Mouse (Mus musculus): Measurements from ENCODE around the gene Phtf2. TPM values are rescaled to one million over a fixed set of nuclear protein-coding genes. Genes with fewer than 3 reads are reported as not detected.
A peak's percentile ranks its signal among the peaks of the same experiment; 100 is the strongest.
"Not testable (repeated sequence)": the region's sequence is repeated elsewhere in the genome, so short reads cannot be mapped to it uniquely, and the experiment has no call there.

Phtf2 gene
- total RNA-seq, 1 experiment, result 44.9 TPM

DNA sequence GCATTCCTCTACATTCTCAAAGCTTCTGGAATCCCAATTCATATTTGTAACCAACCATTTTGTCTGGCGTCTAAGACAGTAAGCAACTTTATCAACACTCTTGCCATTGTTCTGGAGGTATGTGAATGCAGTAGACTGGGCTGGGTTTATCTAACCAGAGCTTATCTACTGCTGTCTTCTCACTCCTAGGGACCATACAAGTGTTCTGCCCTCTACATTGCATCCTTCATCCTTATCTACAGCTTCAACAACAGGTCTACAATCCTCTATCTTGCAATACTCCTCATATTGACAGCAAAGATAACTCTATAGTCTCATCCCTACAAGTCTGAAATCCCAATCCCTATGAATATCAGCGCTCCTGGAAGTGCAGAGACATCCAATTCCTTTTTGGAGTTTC is 66.8 kb downstream of the Phtf2 start:
- DNase-seq (ENCODE audit: low read depth, low spot score), result no peak
- Histone ChIP-seq H3K9ac (ENCODE audit: insufficient read depth, low read depth, low read length, poor library complexity, severe bottlenecking) (no peak overlapping the region), H3K36me3 (ENCODE audit: control insufficient read depth, insufficient read depth, low read length, poor library complexity, severe bottlenecking) (no peaks in the 10 kb centered on the region), H3K27ac (ENCODE audit: insufficient read depth, low read depth, low read length, poor library complexity, severe bottlenecking) (no peak overlapping the region), H3K4me3 (ENCODE audit: insufficient read depth in 1 of 2, low read depth in 1 of 2, low read length in 2 of 2, poor library complexity in 1 of 2, severe bottlenecking in 1 of 2) (no peak overlapping the region), H3K4me1 (ENCODE audit: control insufficient read depth in 2 of 2, insufficient read depth in 2 of 2, low read length in 2 of 2, poor library complexity in 1 of 2) (no peaks in the 10 kb centered on the region), H3K9me3 (ENCODE audit: control insufficient read depth, insufficient read depth, low read depth, low read length) (no peaks in the 10 kb centered on the region)
- in situ Hi-C loops (cut with MboI; ENCODE audit: low sequenced_read_pairs in 2 of 2, unreplicated experiment in 2 of 2), result no loop called here
- TF ChIP-seq ZC3H11A (IDR thresholded peaks at IDR 0.05; ENCODE audit: borderline replicate concordance, low read depth, low read length) (no peak), CHD2 (IDR thresholded peaks at IDR 0.05; ENCODE audit: low read depth, low read length) (no peak), ZNF384 (IDR thresholded peaks at IDR 0.05; ENCODE audit: low read depth, low read length) (no peak), HCFC1 (IDR thresholded peaks at IDR 0.05; ENCODE audit: borderline replicate concordance, insufficient read depth, low read length) (no peak)

GRCm38 (mm10) chr5:20810449-20810848 is 71.5 kb downstream of the Phtf2 start:
- no peak overlapping the region for H3K4me3 ChIP-seq (ENCODE audit: insufficient read depth in 1 of 2, low read depth in 1 of 2, low read length in 2 of 2, poor library complexity in 1 of 2, severe bottlenecking in 1 of 2)
- H3K9me3 ChIP-seq (ENCODE audit: control insufficient read depth, insufficient read depth, low read depth, low read length), result no peaks in the 10 kb centered on the region
- no peak overlapping the region for H3K27ac ChIP-seq (ENCODE audit: insufficient read depth, low read depth, low read length, poor library complexity, severe bottlenecking)
- no peak for DNase-seq (ENCODE audit: low read depth, low spot score)
- in situ Hi-C loops (cut with MboI; ENCODE audit: low sequenced_read_pairs in 2 of 2, unreplicated experiment in 2 of 2), result no loop called here
- H3K4me1 ChIP-seq (ENCODE audit: control insufficient read depth in 2 of 2, insufficient read depth in 2 of 2, low read length in 2 of 2, poor library complexity in 1 of 2), result no peaks in the 10 kb centered on the region
- TF ChIP-seq ZC3H11A (IDR thresholded peaks at IDR 0.05; ENCODE audit: borderline replicate concordance, low read depth, low read length), result no peak
- TF ChIP-seq CHD2 (IDR thresholded peaks at IDR 0.05; ENCODE audit: low read depth, low read length), result no peak
- TF ChIP-seq HCFC1 (IDR thresholded peaks at IDR 0.05; ENCODE audit: borderline replicate concordance, insufficient read depth, low read length), result no peak
- TF ChIP-seq MAFK (IDR thresholded peaks at IDR 0.05; ENCODE audit: insufficient read depth, low read depth, low read length), result no peak
- no peak for TF ChIP-seq ZNF384 (IDR thresholded peaks at IDR 0.05; ENCODE audit: low read depth, low read length)
- peaks cover 2% of the 10 kb centered on the region; the same call in 1 of the 2 replicates for H3K36me3 ChIP-seq (ENCODE audit: control insufficient read depth, insufficient read depth, low read length, poor library complexity, severe bottlenecking)
- H3K9ac ChIP-seq (ENCODE audit: insufficient read depth, low read depth, low read length, poor library complexity, severe bottlenecking), result no peak overlapping the region

DNA sequence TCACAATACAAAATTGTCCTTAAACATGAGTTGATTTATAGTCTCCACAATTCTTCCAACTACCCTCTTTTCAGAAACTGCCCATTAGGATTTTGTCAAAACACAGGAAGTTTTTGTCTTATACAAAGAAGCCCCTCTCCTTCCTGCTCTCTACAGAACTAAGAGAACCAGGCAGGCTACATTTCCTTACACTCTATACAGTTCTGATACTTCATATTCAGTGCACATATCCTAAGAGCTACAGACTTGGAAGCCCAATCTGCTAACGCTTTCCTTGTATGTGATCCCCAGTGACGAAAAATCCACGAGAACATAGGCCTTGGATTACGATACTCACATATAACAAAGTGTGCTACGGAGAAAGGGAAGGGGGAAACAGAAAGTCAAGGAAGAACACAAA is 86.0 kb downstream of the Phtf2 start:
- no peaks in the 10 kb centered on the region for H3K9me3 ChIP-seq (ENCODE audit: control insufficient read depth, insufficient read depth, low read depth, low read length)
- no peak for TF ChIP-seq HCFC1 (IDR thresholded peaks at IDR 0.05; ENCODE audit: borderline replicate concordance, insufficient read depth, low read length)
- H3K4me1 ChIP-seq (ENCODE audit: control insufficient read depth in 2 of 2, insufficient read depth in 2 of 2, low read length in 2 of 2, poor library complexity in 1 of 2), result no peaks in the 10 kb centered on the region
- in situ Hi-C loops (cut with MboI; ENCODE audit: low sequenced_read_pairs in 2 of 2, unreplicated experiment in 2 of 2), result no loop called here
- DNase-seq (ENCODE audit: low read depth, low spot score), result no peak
- H3K36me3 ChIP-seq (ENCODE audit: control insufficient read depth, insufficient read depth, low read length, poor library complexity, severe bottlenecking), result peaks cover 5% of the 10 kb centered on the region
- no peak overlapping the region for H3K27ac ChIP-seq (ENCODE audit: insufficient read depth, low read depth, low read length, poor library complexity, severe bottlenecking)
- H3K4me3 ChIP-seq (ENCODE audit: insufficient read depth in 1 of 2, low read depth in 1 of 2, low read length in 2 of 2, poor library complexity in 1 of 2, severe bottlenecking in 1 of 2), result no peak overlapping the region
- H3K9ac ChIP-seq (ENCODE audit: insufficient read depth, low read depth, low read length, poor library complexity, severe bottlenecking), result no peak overlapping the region

GRCm38 (mm10) chr5:20791793-20792554 is 90.0 kb downstream of the Phtf2 start:
- Histone ChIP-seq H3K4me3 (ENCODE audit: insufficient read depth in 1 of 2, low read depth in 1 of 2, low read length in 2 of 2, poor library complexity in 1 of 2, severe bottlenecking in 1 of 2) (peak overlapping the region in 1 of 2 experiments; percentile 20; a peak in 1 of 4 replicates), H3K4me1 (ENCODE audit: control insufficient read depth in 2 of 2, insufficient read depth in 2 of 2, low read length in 2 of 2, poor library complexity in 1 of 2) (no peaks in the 10 kb centered on the region), H3K9me3 (ENCODE audit: control insufficient read depth, insufficient read depth, low read depth, low read length) (no peaks in the 10 kb centered on the region), H3K27ac (ENCODE audit: insufficient read depth, low read depth, low read length, poor library complexity, severe bottlenecking) (no peak overlapping the region), H3K9ac (ENCODE audit: insufficient read depth, low read depth, low read length, poor library complexity, severe bottlenecking) (no peak overlapping the region; the same call in 1 of the 2 replicates), H3K36me3 (ENCODE audit: control insufficient read depth, insufficient read depth, low read length, poor library complexity, severe bottlenecking) (peaks cover 8% of the 10 kb centered on the region)
- DNase-seq (ENCODE audit: low read depth, low spot score), result peak; percentile 28
- TF ChIP-seq CHD2 (IDR thresholded peaks at IDR 0.05; ENCODE audit: low read depth, low read length), result no peak
- TF ChIP-seq ZNF384 (IDR thresholded peaks at IDR 0.05; ENCODE audit: low read depth, low read length), result no peak
- TF ChIP-seq ZC3H11A (IDR thresholded peaks at IDR 0.05; ENCODE audit: borderline replicate concordance, low read depth, low read length), result no peak
- TF ChIP-seq MAFK (IDR thresholded peaks at IDR 0.05; ENCODE audit: insufficient read depth, low read depth, low read length), result no peak
- TF ChIP-seq HCFC1 (IDR thresholded peaks at IDR 0.05; ENCODE audit: borderline replicate concordance, insufficient read depth, low read length), result no peak
- in situ Hi-C loops (cut with MboI; ENCODE audit: low sequenced_read_pairs in 2 of 2, unreplicated experiment in 2 of 2), result no loop called here

GRCm38 (mm10) chr5:20786471-20786870 is 95.5 kb downstream of the Phtf2 start:
- H3K9me3 ChIP-seq (ENCODE audit: control insufficient read depth, insufficient read depth, low read depth, low read length); H3K4me3 ChIP-seq (ENCODE audit: insufficient read depth in 1 of 2, low read depth in 1 of 2, low read length in 2 of 2, poor library complexity in 1 of 2, severe bottlenecking in 1 of 2); H3K9ac ChIP-seq (ENCODE audit: insufficient read depth, low read depth, low read length, poor library complexity, severe bottlenecking); H3K36me3 ChIP-seq (ENCODE audit: control insufficient read depth, insufficient read depth, low read length, poor library complexity, severe bottlenecking); H3K4me1 ChIP-seq (ENCODE audit: control insufficient read depth in 2 of 2, insufficient read depth in 2 of 2, low read length in 2 of 2, poor library complexity in 1 of 2); DNase-seq (ENCODE audit: low read depth, low spot score); in situ Hi-C loops (cut with MboI; ENCODE audit: low sequenced_read_pairs in 2 of 2, unreplicated experiment in 2 of 2); H3K27ac ChIP-seq (ENCODE audit: insufficient read depth, low read depth, low read length, poor library complexity, severe bottlenecking): not testable (repeated sequence)
